Mouse (Mus musculus) cerebellum, adult 9-10 months (tissue): ENCODE measurements around the gene Srm.

Source experiments
- DNase-seq: peaks from one replicate; pipeline ENCODE4 v3.0.0; 2022

Srm gene

GRCm38 (mm10) chr4:148602357-148603120 is 11.2 kb downstream of the Srm start, which contains the start of gene Masp2:
TSS of gene Masp2 (plus strand) at chr4:148602554.
- DNase-seq = no peak

- no peak for DNase-seq
These were observed 12.3 kb downstream of the Srm start for GRCm38 (mm10) chr4:148603376-148604139.

GRCm38 (mm10) chr4:148604141-148604540 is 12.8 kb downstream of the Srm start:
- no peak for DNase-seq

GRCm38 (mm10) chr4:148604541-148605165 is 13.3 kb downstream of the Srm start:
- peak; percentile 49 for DNase-seq

GRCm38 (mm10) chr4:148607758-148608157 is 16.5 kb downstream of the Srm start:
- peak; percentile 77 for DNase-seq

- DNase-seq = no peak
These were observed 18.5 kb downstream of the Srm start for GRCm38 (mm10) chr4:148609805-148610204.

GRCm38 (mm10) chr4:148610631-148611364 is 19.5 kb downstream of the Srm start:
- DNase-seq = no peak

- DNase-seq = no peak
These were observed 21.3 kb downstream of the Srm start for GRCm38 (mm10) chr4:148612557-148612956.

- no peak for DNase-seq
These were observed 22.4 kb downstream of the Srm start for GRCm38 (mm10) chr4:148613738-148614137.

GRCm38 (mm10) chr4:148619805-148620204 is 28.5 kb downstream of the Srm start:
- DNase-seq = no peak

- no peak for DNase-seq
These were observed 29.4 kb downstream of the Srm start for GRCm38 (mm10) chr4:148620718-148621117.

GRCm38 (mm10) chr4:148622485-148622884 is 31.2 kb downstream of the Srm start:
- DNase-seq = no peak

GRCm38 (mm10) chr4:148623609-148624008 is 32.3 kb downstream of the Srm start:
- no peak for DNase-seq

- DNase-seq = no peak
These were observed 33.7 kb downstream of the Srm start for GRCm38 (mm10) chr4:148625010-148625409.

GRCm38 (mm10) chr4:148625756-148626622 is 34.7 kb downstream of the Srm start:
- DNase-seq = peak; percentile 48

- DNase-seq = peak; percentile 94
These were observed 35.4 kb downstream of the Srm start, which contains the start of gene Tardbp for GRCm38 (mm10) chr4:148626623-148627185. TSS of gene Tardbp (minus strand) at chr4:148627019.

GRCm38 (mm10) chr4:148627246-148627645 is 35.9 kb downstream of the Srm start:
- no peak for DNase-seq

- no peak for DNase-seq
These were observed 40.9 kb downstream of the Srm start for GRCm38 (mm10) chr4:148632013-148632692.

- no peak for DNase-seq
These were observed 42.2 kb downstream of the Srm start for GRCm38 (mm10) chr4:148633395-148634061.

GRCm38 (mm10) chr4:148635309-148635708 is 44.0 kb downstream of the Srm start:
- no peak for DNase-seq
